Mouse (Mus musculus) small intestine, adult 2 months (tissue): ENCODE results near the gene Disp2.

ENCODE experiments used
- CTCF ChIP-seq: fragments of 200-500 bp; IDR thresholded peaks from 2 replicates; pipeline ENCODE4 v1.5.1; 2012; ENCODE audit warnings: low read depth, mild to moderate bottlenecking, control low read depth, inconsistent platforms, low read length, moderate library complexity, mixed read lengths; ENCODE audit not compliant: insufficient replicate concordance, insufficient read length; ENCODE audit errors: extremely low read depth
- POLR2A ChIP-seq: fragments of 200-500 bp; IDR thresholded peaks from 2 replicates; pipeline ENCODE4 v1.6.1; 2012; ENCODE audit warnings: low read depth, mild to moderate bottlenecking, control low read depth, inconsistent platforms, low read length, moderate library complexity

DNA sequence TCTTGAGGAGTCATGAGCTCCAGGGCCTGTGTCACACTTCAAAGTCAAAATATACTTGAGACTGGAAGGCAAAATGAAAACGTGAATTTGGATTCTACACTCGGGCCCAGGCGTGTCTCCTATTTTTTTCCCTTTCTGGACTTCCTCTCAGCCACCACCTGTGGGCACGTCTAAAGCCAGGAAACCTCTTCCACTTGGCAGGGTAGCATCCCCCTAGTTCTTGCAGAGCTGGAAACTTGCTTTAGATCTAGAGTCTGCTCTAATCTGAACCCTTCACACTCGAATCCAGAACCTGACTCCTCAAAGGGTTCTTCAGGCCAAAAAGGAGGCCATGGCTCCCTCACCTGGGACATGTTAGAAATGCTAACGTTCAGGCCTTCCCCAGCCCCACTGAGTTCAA, 24.1 kb upstream of the Disp2 start:
- TF ChIP-seq POLR2A: no peak
- no peak for TF ChIP-seq CTCF
